Mouse (Mus musculus): ENCODE measurements around the gene Cd7. TPM values are rescaled to one million over a fixed set of nuclear protein-coding genes. Genes with fewer than 3 reads are reported as not detected.
"Not testable (repeated sequence)": the region's sequence is repeated elsewhere in the genome, so short reads cannot be mapped to it uniquely, and the experiment has no call there.

Cd7 gene
- polyA plus RNA-seq, 1 experiment: not detected

- Histone ChIP-seq H3K27ac (ENCODE audit: insufficient read depth, low read depth, low read length) (no peak overlapping the region), H3K4me3 (ENCODE audit: insufficient read depth, low read depth, low read length) (no peak overlapping the region), H3K4me1 (ENCODE audit: control insufficient read depth, insufficient read depth, low read length) (no peaks in the 10 kb centered on the region)
- 13% methylated on average over 8 of the region's 8 CpGs for WGBS
- peak; percentile 59 for TF ChIP-seq CTCF (IDR thresholded peaks at IDR 0.05; ENCODE audit: insufficient read depth, low read depth, low read length)
- no peak for TF ChIP-seq POLR2A (IDR thresholded peaks at IDR 0.05; ENCODE audit: insufficient read depth, low read depth, low read length)
Measured at GRCm38 (mm10) chr11:121053536-121053935, 14.3 kb upstream of the Cd7 start.

GRCm38 (mm10) chr11:121052387-121052786 lies 13.2 kb upstream of the Cd7 start:
- 82% methylated on average over 4 of the region's 4 CpGs for WGBS
- Histone ChIP-seq H3K27ac (ENCODE audit: insufficient read depth, low read depth, low read length) (no peak overlapping the region), H3K4me3 (ENCODE audit: insufficient read depth, low read depth, low read length) (no peak overlapping the region), H3K4me1 (ENCODE audit: control insufficient read depth, insufficient read depth, low read length) (no peaks in the 10 kb centered on the region)
- TF ChIP-seq POLR2A (IDR thresholded peaks at IDR 0.05; ENCODE audit: insufficient read depth, low read depth, low read length): no peak
- TF ChIP-seq CTCF (IDR thresholded peaks at IDR 0.05; ENCODE audit: insufficient read depth, low read depth, low read length): no peak

DNA sequence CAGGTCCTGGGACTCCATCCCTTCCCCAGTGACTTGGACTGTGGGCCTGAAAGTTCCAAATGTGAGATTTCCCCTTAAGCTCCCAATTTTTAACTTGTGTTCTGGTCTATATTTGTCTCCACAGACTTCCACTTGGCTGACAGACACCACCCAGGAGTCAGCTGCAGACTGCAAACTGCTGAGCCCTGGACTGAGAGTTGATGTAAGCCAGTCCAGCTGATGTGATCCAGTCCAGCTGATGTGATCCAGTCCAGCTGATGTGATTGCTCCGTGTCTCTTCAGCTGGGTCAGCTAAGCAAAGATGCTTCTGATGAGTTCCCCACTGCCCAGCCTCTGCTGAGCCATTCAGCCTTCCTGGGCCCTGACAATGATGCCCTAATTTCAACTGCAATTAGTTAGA lies 12.6 kb upstream of the Cd7 start:
- H3K4me1 ChIP-seq (ENCODE audit: control insufficient read depth, insufficient read depth, low read length): no peaks in the 10 kb centered on the region
- 86% methylated on average over 1 of the region's 1 CpGs for WGBS
- H3K4me3 ChIP-seq (ENCODE audit: insufficient read depth, low read depth, low read length): no peak overlapping the region
- TF ChIP-seq POLR2A (IDR thresholded peaks at IDR 0.05; ENCODE audit: insufficient read depth, low read depth, low read length): no peak
- TF ChIP-seq CTCF (IDR thresholded peaks at IDR 0.05; ENCODE audit: insufficient read depth, low read depth, low read length): no peak
- no peak overlapping the region for H3K27ac ChIP-seq (ENCODE audit: insufficient read depth, low read depth, low read length)

DNA sequence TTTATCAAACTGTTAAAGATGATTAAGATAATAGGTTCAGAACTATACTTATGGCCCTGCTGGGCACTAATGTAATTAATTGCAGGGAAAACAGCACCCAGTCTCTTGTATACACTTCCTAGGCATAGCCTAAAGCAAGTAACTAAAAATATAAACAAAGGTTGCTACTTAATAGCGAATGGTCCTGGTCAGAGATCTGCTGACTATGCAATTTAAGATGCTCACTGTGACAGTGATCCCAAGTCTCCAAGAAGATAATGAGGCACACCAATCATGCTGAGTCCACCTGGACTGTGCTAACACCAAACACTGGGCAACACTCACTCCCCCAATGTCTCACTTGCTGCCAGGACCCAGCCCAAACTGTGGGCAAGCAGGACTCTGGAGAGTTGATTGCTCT lies 10.6 kb upstream of the Cd7 start:
- H3K27ac ChIP-seq (ENCODE audit: insufficient read depth, low read depth, low read length): no peak overlapping the region
- no peak overlapping the region for H3K4me3 ChIP-seq (ENCODE audit: insufficient read depth, low read depth, low read length)
- 85% methylated on average over 1 of the region's 1 CpGs for whole genome bisulfite sequencing
- no peaks in the 10 kb centered on the region for H3K4me1 ChIP-seq (ENCODE audit: control insufficient read depth, insufficient read depth, low read length)
- no peak for TF ChIP-seq POLR2A (IDR thresholded peaks at IDR 0.05; ENCODE audit: insufficient read depth, low read depth, low read length)

DNA sequence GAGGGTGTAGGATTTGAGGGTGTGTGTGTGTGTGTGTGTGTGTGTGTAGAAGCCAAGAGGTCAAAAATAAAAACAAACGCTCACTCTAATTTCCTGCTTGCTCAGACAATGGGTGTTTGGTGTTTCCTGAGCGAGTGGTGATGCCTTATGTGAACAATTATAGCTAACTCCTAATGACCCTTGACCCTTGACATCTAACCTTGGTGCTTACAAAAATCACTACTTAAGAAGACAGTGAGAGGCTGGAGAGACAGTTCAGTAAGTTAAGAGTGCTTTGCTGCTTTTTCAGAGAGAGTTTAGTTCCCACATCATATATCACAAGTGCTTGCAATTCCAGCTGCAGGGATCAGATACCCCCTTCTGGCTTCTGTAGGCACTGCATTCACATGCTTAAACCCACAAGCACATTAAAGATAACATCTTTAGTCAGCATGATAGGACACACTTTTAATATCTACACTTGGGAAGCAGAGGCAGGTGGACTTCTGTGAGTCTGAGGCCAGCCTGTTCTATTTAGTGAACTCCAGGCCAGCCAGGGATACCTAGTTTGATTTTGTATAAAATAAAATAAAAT lies 8.7 kb upstream of the Cd7 start:
- TF ChIP-seq POLR2A (IDR thresholded peaks at IDR 0.05; ENCODE audit: insufficient read depth, low read depth, low read length) (no peak), CTCF (IDR thresholded peaks at IDR 0.05; ENCODE audit: insufficient read depth, low read depth, low read length) (no peak)
- Histone ChIP-seq H3K4me1 (ENCODE audit: control insufficient read depth, insufficient read depth, low read length) (no peaks in the 10 kb centered on the region), H3K27ac (ENCODE audit: insufficient read depth, low read depth, low read length) (no peak overlapping the region), H3K4me3 (ENCODE audit: insufficient read depth, low read depth, low read length) (no peak overlapping the region)
- WGBS: 73% methylated on average over 2 of the region's 2 CpGs

- TF ChIP-seq POLR2A (IDR thresholded peaks at IDR 0.05; ENCODE audit: insufficient read depth, low read depth, low read length): no peak
- no peak for TF ChIP-seq CTCF (IDR thresholded peaks at IDR 0.05; ENCODE audit: insufficient read depth, low read depth, low read length)
- Histone ChIP-seq H3K4me1 (ENCODE audit: control insufficient read depth, insufficient read depth, low read length) (no peaks in the 10 kb centered on the region), H3K27ac (ENCODE audit: insufficient read depth, low read depth, low read length) (no peak overlapping the region), H3K4me3 (ENCODE audit: insufficient read depth, low read depth, low read length) (no peak overlapping the region)
- WGBS: 78% methylated on average over 1 of the region's 1 CpGs
Measured at GRCm38 (mm10) chr11:121045286-121045685, 6.1 kb upstream of the Cd7 start.

GRCm38 (mm10) chr11:121043025-121043424 lies 3.8 kb upstream of the Cd7 start:
- not testable (repeated sequence) for H3K4me1 ChIP-seq (ENCODE audit: control insufficient read depth, insufficient read depth, low read length); H3K4me3 ChIP-seq (ENCODE audit: insufficient read depth, low read depth, low read length); H3K27ac ChIP-seq (ENCODE audit: insufficient read depth, low read depth, low read length)
- WGBS: 74% methylated on average over 1 of the region's 1 CpGs

GRCm38 (mm10) chr11:121042480-121042879 lies 3.3 kb upstream of the Cd7 start:
- Histone ChIP-seq H3K4me1 (ENCODE audit: control insufficient read depth, insufficient read depth, low read length) (no peaks in the 10 kb centered on the region), H3K4me3 (ENCODE audit: insufficient read depth, low read depth, low read length) (no peak overlapping the region), H3K27ac (ENCODE audit: insufficient read depth, low read depth, low read length) (no peak overlapping the region)
- TF ChIP-seq POLR2A (IDR thresholded peaks at IDR 0.05; ENCODE audit: insufficient read depth, low read depth, low read length): no peak
- no peak for TF ChIP-seq CTCF (IDR thresholded peaks at IDR 0.05; ENCODE audit: insufficient read depth, low read depth, low read length)
- WGBS: 82% methylated on average over 4 of the region's 4 CpGs

DNA sequence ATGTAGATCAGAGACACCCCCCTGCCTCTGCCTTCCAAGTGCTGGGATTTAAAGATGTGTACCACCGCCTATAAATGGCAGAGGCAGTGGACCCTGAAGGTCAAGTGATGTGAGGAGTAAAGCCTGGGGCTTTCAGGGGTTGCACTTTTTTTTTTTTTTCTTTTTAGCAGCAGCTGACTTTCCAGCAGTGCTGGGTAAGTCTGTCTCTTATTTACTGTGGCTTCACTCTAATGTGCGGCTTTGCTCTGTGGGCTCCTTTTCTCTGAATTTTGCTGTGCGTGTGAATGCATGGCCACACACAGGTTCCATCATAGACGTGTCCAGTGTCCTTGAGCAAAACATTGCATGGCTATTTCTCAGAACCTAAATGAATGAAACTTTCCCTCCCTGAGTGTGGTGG lies 2.4 kb upstream of the Cd7 start:
- TF ChIP-seq POLR2A (IDR thresholded peaks at IDR 0.05; ENCODE audit: insufficient read depth, low read depth, low read length) (no peak), CTCF (IDR thresholded peaks at IDR 0.05; ENCODE audit: insufficient read depth, low read depth, low read length) (no peak)
- no peak overlapping the region for H3K27ac ChIP-seq (ENCODE audit: insufficient read depth, low read depth, low read length)
- H3K4me1 ChIP-seq (ENCODE audit: control insufficient read depth, insufficient read depth, low read length): no peaks in the 10 kb centered on the region
- H3K4me3 ChIP-seq (ENCODE audit: insufficient read depth, low read depth, low read length): no peak overlapping the region
- WGBS: 67% methylated on average over 4 of the region's 4 CpGs

- H3K4me3 ChIP-seq (ENCODE audit: insufficient read depth, low read depth, low read length): no peak overlapping the region
- peak; percentile 68 for TF ChIP-seq CTCF (IDR thresholded peaks at IDR 0.05; ENCODE audit: insufficient read depth, low read depth, low read length)
- TF ChIP-seq POLR2A (IDR thresholded peaks at IDR 0.05; ENCODE audit: insufficient read depth, low read depth, low read length): no peak
- 4% methylated on average over 4 of the region's 4 CpGs for WGBS
Measured at GRCm38 (mm10) chr11:121041212-121041611, 2.0 kb upstream of the Cd7 start.

More at GRCm38 (mm10) chr11:121041212-121041611, 2.0 kb upstream of the Cd7 start:
- H3K4me1 ChIP-seq (ENCODE audit: control insufficient read depth, insufficient read depth, low read length): no peaks in the 10 kb centered on the region
- H3K27ac ChIP-seq (ENCODE audit: insufficient read depth, low read depth, low read length): no peak overlapping the region
